Mouse (Mus musculus) heart, embryonic 14.5 days (tissue): ENCODE measurements at regions not wholly inside any gene's neighbourhood (a gene's known extent, or its start where the extent isn't known, plus 50 kb on each side); places are given as distances from the start of the nearest gene placed in this dataset.

Experiments used
- ATAC-seq: fragments of 200-750 bp; cut with Nextera tagmentation; 2 replicates; pipeline ENCODE4 v1.8.0; 2017; ENCODE audit warnings: low read depth, moderate TSS enrichment; ENCODE audit not compliant: insufficient number of reproducible peaks, insufficient read depth, low FRiP score
- H3K27ac ChIP-seq, 2 experiments: fragments of 200-500 bp in 1 of 2; fragments of 300-500 bp in 1 of 2; sonication (generic) in 1 of 2; replicated peaks in 1 of 2; 2 replicates each; pipeline ENCODE4 v1.5.1; 2012 to 2014; ENCODE audit warnings: low read depth in 2 of 2, low read length in 2 of 2, control low read depth in 1 of 2, mild to moderate bottlenecking in 1 of 2, mixed read lengths in 1 of 2; ENCODE audit not compliant: control insufficient read depth in 1 of 2, insufficient read depth in 1 of 2
- H3K27me3 ChIP-seq: fragments of 300-500 bp; sonication (generic); 2 replicates; pipeline ENCODE4 v1.6.1; 2014; ENCODE audit warnings: mild to moderate bottlenecking, low read length, control low read depth; ENCODE audit not compliant: control insufficient read depth, insufficient read depth
- H3K36me3 ChIP-seq: fragments of 300-500 bp; sonication (generic); 2 replicates; pipeline ENCODE4 v1.6.1; 2014; ENCODE audit warnings: mild to moderate bottlenecking, control low read depth, low read length, mixed read lengths; ENCODE audit not compliant: control insufficient read depth, insufficient read depth
- H3K4me1 ChIP-seq, 2 experiments: fragments of 200-500 bp in 1 of 2; fragments of 300-500 bp in 1 of 2; sonication (generic) in 1 of 2; 2 replicates each; pipeline ENCODE4 v1.6.1; 2012 to 2014; ENCODE audit warnings: low read length in 2 of 2, control low read depth in 1 of 2, mixed read lengths in 1 of 2; ENCODE audit not compliant: control insufficient read depth in 2 of 2, insufficient read depth in 2 of 2
- H3K4me2 ChIP-seq: fragments of 300-500 bp; sonication (generic); 2 replicates; pipeline ENCODE4 v1.6.1; 2014; ENCODE audit warnings: mild to moderate bottlenecking, low read length
- H3K4me3 ChIP-seq, 2 experiments: fragments of 200-500 bp in 1 of 2; fragments of 300-500 bp in 1 of 2; sonication (generic) in 1 of 2; 2 replicates each; pipeline ENCODE4 v1.5.1; 2012 to 2014; ENCODE audit warnings: low read length in 2 of 2, mild to moderate bottlenecking in 2 of 2, control low read depth in 1 of 2, low read depth in 1 of 2, moderate library complexity in 1 of 2; ENCODE audit not compliant: control insufficient read depth in 1 of 2, insufficient read depth in 1 of 2
- H3K9ac ChIP-seq: fragments of 300-500 bp; sonication (generic); 2 replicates; pipeline ENCODE4 v1.6.1; 2014; ENCODE audit warnings: mild to moderate bottlenecking, low read length
- H3K9me3 ChIP-seq: fragments of 300-500 bp; sonication (generic); 2 replicates; pipeline ENCODE4 v1.6.1; 2016; ENCODE audit warnings: low read length, control low read depth; ENCODE audit not compliant: control insufficient read depth
- WGBS: fragments of 180-500 bp; shearing (Covaris S2); extraction: QIAGEN DNeasy Blood & Tissue Kit; methylation state at CpG from one replicate; pipeline ENCODE4 v1.1.7; 2014; 5-methylcytosine and 5-hydroxymethylcytosine counted together

DNA sequence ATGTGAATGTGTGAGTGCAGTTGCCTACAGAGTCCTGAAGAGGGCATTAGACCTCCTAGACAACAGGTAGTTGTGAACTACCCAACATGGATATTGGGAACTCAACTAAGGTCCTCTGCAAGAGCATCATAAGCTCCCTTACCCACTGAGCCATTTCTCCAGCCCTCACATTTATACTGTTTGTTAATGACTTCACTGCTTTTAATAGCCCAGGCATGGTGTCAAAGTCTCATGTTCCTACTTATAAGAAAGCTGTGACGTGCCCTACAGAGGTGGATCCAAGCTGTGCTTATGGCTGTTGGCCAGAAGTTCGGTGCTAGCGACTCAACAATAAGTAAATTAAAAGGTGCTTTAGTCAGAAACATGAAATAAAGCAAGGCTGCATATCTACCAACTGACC is 88.6 kb downstream of the Hs3st3b1 start:
- peak overlapping the region in 1 of 2 experiments; percentile 10; a peak in 1 of 4 replicates for H3K4me3 ChIP-seq
- H3K4me2 ChIP-seq = peak overlapping the region; percentile 51
- 0 out of 2 replicates have a peak, but pooled peaks cover 3% of the 10 kb centered on the region for H3K9me3 ChIP-seq
- peak overlapping the region; percentile 93 to 95 for H3K27ac ChIP-seq
- 0 out of 2 replicates have a peak, but pooled peaks have one; percentile 53 for ATAC-seq
- H3K27me3 ChIP-seq = no peaks in the 10 kb centered on the region
- peak overlapping the region; percentile 52; the same call in 1 of the 2 replicates for H3K9ac ChIP-seq
- H3K36me3 ChIP-seq = no peaks in the 10 kb centered on the region
- WGBS = 52% methylated on average over 3 of the region's 3 CpGs
- H3K4me1 ChIP-seq = peaks cover 24 to 35% of the 10 kb centered on the region in 2 experiments

DNA sequence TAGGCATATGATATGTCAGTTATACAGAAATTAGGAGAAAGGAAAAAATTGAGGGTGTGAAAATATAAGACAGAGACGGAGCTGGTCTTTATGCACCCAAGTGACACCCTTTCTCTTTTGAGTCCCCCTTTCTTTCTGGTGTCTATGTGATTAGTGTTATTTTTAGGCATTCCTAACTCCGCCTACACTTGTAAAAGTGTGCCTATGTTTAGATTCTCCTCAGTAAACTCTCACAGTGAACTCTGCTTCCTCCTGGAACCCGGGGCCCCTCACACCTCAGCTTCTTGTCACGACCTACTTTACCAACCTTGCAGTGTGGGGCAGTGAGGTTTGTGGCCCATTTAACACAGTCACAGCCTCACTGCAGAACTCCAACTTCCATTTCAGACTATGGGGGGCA is 88.0 kb downstream of the Hs3st3b1 start:
- WGBS = 23% methylated on average over 4 of the region's 4 CpGs
- peak overlapping the region; percentile 93 to 95 for H3K27ac ChIP-seq
- H3K4me1 ChIP-seq = peaks cover 23 to 35% of the 10 kb centered on the region in 2 experiments
- H3K4me3 ChIP-seq = peak overlapping the region in 1 of 2 experiments; percentile 10; a peak in 1 of 4 replicates
- peak overlapping the region; percentile 52; the same call in 1 of the 2 replicates for H3K9ac ChIP-seq
- no peaks in the 10 kb centered on the region for H3K36me3 ChIP-seq
- H3K9me3 ChIP-seq = 0 out of 2 replicates have a peak, but pooled peaks cover 3% of the 10 kb centered on the region
- peak overlapping the region; percentile 51 for H3K4me2 ChIP-seq
- H3K27me3 ChIP-seq = no peaks in the 10 kb centered on the region
- no peak for ATAC-seq

- 0 out of 2 replicates have a peak, but pooled peaks cover 3% of the 10 kb centered on the region for H3K9me3 ChIP-seq
- no peak for ATAC-seq
- H3K9ac ChIP-seq = peak overlapping the region; percentile 34; the same call in 1 of the 2 replicates
- 38% methylated on average over 7 of the region's 7 CpGs for WGBS
- H3K4me3 ChIP-seq = no peak overlapping the region
- H3K4me2 ChIP-seq = peak overlapping the region; percentile 51
- H3K27me3 ChIP-seq = no peaks in the 10 kb centered on the region
- H3K4me1 ChIP-seq = peaks cover 23 to 33% of the 10 kb centered on the region in 2 experiments
- H3K36me3 ChIP-seq = no peaks in the 10 kb centered on the region
- peak overlapping the region; percentile 93 to 95 for H3K27ac ChIP-seq
Observed at GRCm38 (mm10) chr11:63834631-63835030, 87.5 kb downstream of the Hs3st3b1 start.
